Mouse (Mus musculus) C2C12 (cell line): ENCODE measurements at regions not wholly inside any gene's neighbourhood (a gene's known extent, or its start where the extent isn't known, plus 50 kb on each side); places are given as distances from the start of the nearest gene placed in this dataset.

Experiments
- H3K27me3 ChIP-seq: one replicate; pipeline ENCODE4 v1.6.1; 2011; ENCODE audit not compliant: control insufficient read depth, insufficient read depth, insufficient read length
- H3K36me3 ChIP-seq: one replicate; pipeline ENCODE4 v1.6.1; 2011; ENCODE audit not compliant: control insufficient read depth, insufficient read depth
- H3K4me3 ChIP-seq: one replicate; pipeline ENCODE4 v1.5.1; 2011; ENCODE audit warnings: mild to moderate bottlenecking, control low read depth; ENCODE audit not compliant: poor library complexity, insufficient read depth, severe bottlenecking
- H3K79me2 ChIP-seq: one replicate; pipeline ENCODE4 v1.6.1; 2011; ENCODE audit not compliant: control insufficient read depth, insufficient read depth
- H3K79me3 ChIP-seq: one replicate; pipeline ENCODE4 v1.6.1; 2011; ENCODE audit warnings: low read depth, control low read depth
- H3ac ChIP-seq: one replicate; pipeline ENCODE3; 2011; ENCODE audit warnings: low read depth; ENCODE audit not compliant: control insufficient read depth, insufficient read length
- CEBPB ChIP-seq: IDR thresholded peaks from one replicate; pipeline ENCODE4 v1.6.1; 2011; ENCODE audit warnings: low read depth, mild to moderate bottlenecking, control low read depth, moderate library complexity
- CTCF ChIP-seq: IDR thresholded peaks from one replicate; pipeline ENCODE4 v1.5.1; 2011; ENCODE audit not compliant: control insufficient read depth, insufficient read depth, insufficient read length
- FOSL1 ChIP-seq: IDR thresholded peaks from one replicate; pipeline ENCODE4 v1.8.0; 2011; ENCODE audit warnings: mild to moderate bottlenecking, low read length; ENCODE audit not compliant: poor library complexity, insufficient read depth, severe bottlenecking
- MAX ChIP-seq: IDR thresholded peaks from one replicate; pipeline ENCODE4 v1.6.1; 2011; ENCODE audit warnings: mild to moderate bottlenecking, control low read depth
- MYOD1 ChIP-seq: IDR thresholded peaks from one replicate; pipeline ENCODE4 v1.6.1; 2011; ENCODE audit warnings: low read depth; ENCODE audit not compliant: control insufficient read depth, insufficient read length
- MYOG ChIP-seq: IDR thresholded peaks from one replicate; pipeline ENCODE4 v1.6.1; 2011; ENCODE audit not compliant: control insufficient read depth, insufficient read length; ENCODE audit errors: extremely low read depth
- USF1 ChIP-seq: IDR thresholded peaks from one replicate; pipeline ENCODE4 v1.6.1; 2011; ENCODE audit warnings: low read depth, mild to moderate bottlenecking, control low read depth, moderate library complexity

DNA sequence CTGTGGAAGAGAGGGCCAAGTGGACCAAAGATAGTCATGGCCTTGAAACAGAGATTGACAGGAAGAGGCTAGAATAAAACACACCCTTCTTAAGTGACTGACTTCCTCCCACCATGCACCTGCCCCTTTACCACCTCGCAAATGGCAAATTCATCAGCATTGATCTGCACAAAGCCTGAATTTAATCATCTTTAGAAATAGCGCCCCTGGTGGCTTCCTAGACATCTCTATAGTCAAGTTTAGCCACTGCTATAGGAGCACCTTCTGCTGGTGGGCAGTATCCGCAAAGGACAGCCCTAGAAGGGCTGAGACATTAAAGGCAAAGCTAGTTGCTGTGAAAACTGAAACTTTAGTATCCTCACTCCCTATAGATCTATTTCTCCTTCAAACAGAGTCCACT is 305.8 kb upstream of the Tenm4 start:
- no peaks in the 10 kb centered on the region for H3K79me3 ChIP-seq
- no peaks in the 10 kb centered on the region for H3K79me2 ChIP-seq
- no peaks in the 10 kb centered on the region for H3K27me3 ChIP-seq
- no peak overlapping the region for H3ac ChIP-seq
- TF ChIP-seq FOSL1 (no peak), MYOD1 (no peak), CEBPB (no peak), USF1 (no peak), MYOG (no peak), MAX (no peak), CTCF (no peak)
- no peak overlapping the region for H3K4me3 ChIP-seq
- H3K36me3 ChIP-seq = no peaks in the 10 kb centered on the region

DNA sequence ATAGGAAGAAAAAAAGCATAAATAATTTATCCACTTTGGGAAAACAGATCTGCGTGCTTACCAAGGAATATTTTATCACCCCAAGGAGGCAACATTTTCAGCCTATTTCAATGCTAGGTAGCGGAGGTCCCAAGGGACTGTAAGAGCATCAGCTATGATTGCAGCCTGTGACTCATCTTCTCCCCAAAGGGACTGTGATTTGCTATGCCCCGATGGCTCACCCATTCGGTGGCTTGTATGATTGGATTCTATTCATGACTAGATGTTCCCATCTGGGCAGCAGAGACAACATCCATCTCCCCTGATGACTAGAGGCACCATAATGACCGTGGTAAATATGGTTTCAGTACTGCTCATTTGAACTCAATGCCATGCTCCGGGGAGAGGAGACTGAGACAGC is 302.3 kb upstream of the Tenm4 start:
- H3K4me3 ChIP-seq = no peak overlapping the region
- H3K79me3 ChIP-seq = no peaks in the 10 kb centered on the region
- no peaks in the 10 kb centered on the region for H3K27me3 ChIP-seq
- TF ChIP-seq MYOD1 = peak; percentile 19
- TF ChIP-seq CTCF = no peak
- peak; percentile 6 for TF ChIP-seq FOSL1
- no peaks in the 10 kb centered on the region for H3K36me3 ChIP-seq
- H3ac ChIP-seq = no peak overlapping the region
- no peaks in the 10 kb centered on the region for H3K79me2 ChIP-seq

GRCm38 (mm10) chr7:95880576-95881267 is 290.3 kb upstream of the Tenm4 start:
- no peak overlapping the region for H3ac ChIP-seq
- H3K4me3 ChIP-seq = no peak overlapping the region
- H3K36me3 ChIP-seq = no peaks in the 10 kb centered on the region
- H3K79me3 ChIP-seq = no peaks in the 10 kb centered on the region
- H3K27me3 ChIP-seq = no peaks in the 10 kb centered on the region
- no peaks in the 10 kb centered on the region for H3K79me2 ChIP-seq
- TF ChIP-seq CEBPB (no peak), MAX (no peak), FOSL1 (no peak), USF1 (no peak), MYOG (no peak), MYOD1 (no peak), CTCF (no peak)

GRCm38 (mm10) chr7:95901524-95901923 is 269.5 kb upstream of the Tenm4 start:
- Histone ChIP-seq H3K79me2 (no peaks in the 10 kb centered on the region), H3K36me3 (no peaks in the 10 kb centered on the region), H3K4me3 (no peak overlapping the region), H3ac (no peak overlapping the region), H3K27me3 (no peaks in the 10 kb centered on the region), H3K79me3 (no peaks in the 10 kb centered on the region)
- no peak for TF ChIP-seq MYOD1
- TF ChIP-seq MAX = no peak
- TF ChIP-seq MYOG = no peak
- no peak for TF ChIP-seq CTCF
- TF ChIP-seq USF1 = no peak
- TF ChIP-seq FOSL1 = no peak
- no peak for TF ChIP-seq CEBPB

- no peaks in the 10 kb centered on the region for H3K27me3 ChIP-seq
- H3K4me3 ChIP-seq = no peak overlapping the region
- no peak overlapping the region for H3ac ChIP-seq
- no peaks in the 10 kb centered on the region for H3K36me3 ChIP-seq
- no peaks in the 10 kb centered on the region for H3K79me2 ChIP-seq
- H3K79me3 ChIP-seq = no peaks in the 10 kb centered on the region
- peak; percentile 92 for TF ChIP-seq MYOD1
- no peak for TF ChIP-seq CEBPB
Measured at GRCm38 (mm10) chr7:95914406-95915080, 256.5 kb upstream of the Tenm4 start.

DNA sequence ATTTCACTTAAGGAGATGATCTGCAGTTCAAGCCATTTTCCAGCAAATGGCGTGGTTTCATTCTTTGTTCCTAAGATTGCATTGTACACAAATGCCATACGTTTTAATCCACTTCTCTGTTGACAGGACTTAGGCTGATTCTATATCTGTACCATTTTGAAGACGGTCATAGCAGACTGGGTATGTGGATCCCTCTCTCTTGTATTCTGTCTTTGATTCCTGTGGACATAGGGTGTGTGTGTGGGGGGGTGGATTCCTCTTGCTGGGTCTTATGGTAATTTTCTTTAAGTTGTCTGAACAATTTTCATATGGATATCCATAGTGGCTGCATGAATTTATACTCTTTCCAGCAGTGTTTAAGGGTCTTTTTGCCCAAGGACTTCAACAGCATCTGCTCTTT is 251.1 kb upstream of the Tenm4 start:
- no peaks in the 10 kb centered on the region for H3K27me3 ChIP-seq
- TF ChIP-seq CTCF = no peak
- TF ChIP-seq MYOD1 = no peak
- no peak for TF ChIP-seq MAX
- no peak for TF ChIP-seq FOSL1
- no peak for TF ChIP-seq USF1
- no peak for TF ChIP-seq MYOG
- no peak for TF ChIP-seq CEBPB
- no peak overlapping the region for H3K4me3 ChIP-seq
- no peaks in the 10 kb centered on the region for H3K36me3 ChIP-seq
- H3ac ChIP-seq = no peak overlapping the region
- H3K79me3 ChIP-seq = no peaks in the 10 kb centered on the region
- no peaks in the 10 kb centered on the region for H3K79me2 ChIP-seq
